Comparison of ENCODE assay signal across 27 mouse cellular contexts in the genomic region with DNA sequence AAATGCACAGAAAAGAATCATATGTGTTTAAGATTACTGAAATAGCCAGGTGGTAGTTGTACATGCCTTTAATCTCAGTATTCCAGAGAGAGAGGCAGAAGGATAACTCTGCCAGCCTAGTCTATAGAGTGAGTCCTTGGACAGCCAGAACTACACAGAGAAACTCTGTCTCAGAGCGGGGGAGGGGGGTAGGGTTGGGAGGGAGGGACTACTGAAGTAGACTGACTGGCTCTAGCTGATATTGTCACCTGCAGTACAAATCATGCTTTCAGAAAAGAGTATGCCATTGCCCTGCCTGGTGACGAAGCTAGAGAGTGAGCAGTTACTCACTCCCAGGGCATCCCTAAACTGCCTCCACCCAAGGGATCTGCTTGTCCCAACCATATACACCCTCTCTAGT.
DNase-seq lines count a peak whose midpoint lies in the region; ATAC-seq and TF ChIP-seq lines count a peak whose summit lies in the region.
"Had no signal": no experiment of that assay in that cellular context is flagged by ENCODE, and none has a peak within 500 bp of the region (broad histone marks: within the 10 kb centered on the region; RNA-seq: fewer than 3 reads in every experiment).

No protein-coding gene starts in this region.

- H3K27ac ChIP-seq in heart, embryonic 13.5 days (replicated peaks) = peak overlapping the region; percentile 73
- no peak overlapping the region for H3K27ac ChIP-seq in liver, postnatal 0 days (ENCODE audit: low read depth)
- H3K27ac ChIP-seq in liver, embryonic 13.5 days = no peak overlapping the region
- H3K27ac ChIP-seq in stomach, embryonic 16.5 days (ENCODE audit: low read length) = no peak overlapping the region
- no peak overlapping the region for H3K27ac ChIP-seq in forebrain, embryonic 16.5 days (ENCODE audit: low read length)
- H3K27ac ChIP-seq: embryonic facial prominence, embryonic 10.5 days; embryonic facial prominence, embryonic 15.5 days; forebrain, embryonic 12.5 days; hindbrain, embryonic 12.5 days; hindbrain, postnatal 0 days; intestine, embryonic 15.5 days; midbrain, embryonic 12.5 days; neural tube, embryonic 13.5 days had no signal

- TF ChIP-seq EP300 in liver, postnatal 0 days (IDR thresholded peaks at IDR 0.05; ENCODE audit: low read depth) = no peak

- no peak overlapping the region for H3K4me3 ChIP-seq in heart, embryonic 13.5 days
- no peak overlapping the region for H3K4me3 ChIP-seq in liver, postnatal 0 days (ENCODE audit: low read depth, low read length)
- H3K4me3 ChIP-seq in liver, embryonic 13.5 days (replicated peaks) = no peak overlapping the region
- no peak overlapping the region for H3K4me3 ChIP-seq in stomach, embryonic 16.5 days (replicated peaks; ENCODE audit: low read length)
- H3K4me3 ChIP-seq in forebrain, embryonic 16.5 days (replicated peaks; ENCODE audit: low read length) = no peak overlapping the region
- H3K4me3 ChIP-seq: embryonic facial prominence, embryonic 10.5 days; embryonic facial prominence, embryonic 15.5 days; forebrain, embryonic 12.5 days; hindbrain, embryonic 12.5 days; intestine, embryonic 15.5 days; midbrain, embryonic 12.5 days; neural tube, embryonic 13.5 days had no signal

- H3K27me3 ChIP-seq in heart, embryonic 13.5 days (replicated peaks) = no peaks in the 10 kb centered on the region
- no peaks in the 10 kb centered on the region for H3K27me3 ChIP-seq in liver, postnatal 0 days (ENCODE audit: insufficient read depth, low read length)
- H3K27me3 ChIP-seq in liver, embryonic 13.5 days = no peaks in the 10 kb centered on the region
- no peaks in the 10 kb centered on the region for H3K27me3 ChIP-seq in stomach, embryonic 16.5 days (ENCODE audit: control insufficient read depth, insufficient read depth, low read length)
- H3K27me3 ChIP-seq in forebrain, embryonic 16.5 days (replicated peaks; ENCODE audit: control insufficient read depth, insufficient read depth, low read length) = no peaks in the 10 kb centered on the region
- H3K27me3 ChIP-seq: embryonic facial prominence, embryonic 15.5 days; forebrain, embryonic 12.5 days; hindbrain, embryonic 12.5 days; intestine, embryonic 15.5 days; midbrain, embryonic 12.5 days; neural tube, embryonic 13.5 days had no signal

- TF ChIP-seq CTCF in liver, postnatal 0 days (IDR thresholded peaks at IDR 0.05; ENCODE audit: low read depth) = no peak

- H3K4me2 ChIP-seq in heart, embryonic 13.5 days = peak overlapping the region; percentile 11; the same call in 1 of the 2 replicates
- H3K4me2 ChIP-seq in liver, postnatal 0 days (ENCODE audit: low read depth, low read length) = no peak overlapping the region
- no peak overlapping the region for H3K4me2 ChIP-seq in liver, embryonic 13.5 days
- H3K4me2 ChIP-seq in stomach, embryonic 16.5 days (ENCODE audit: low read depth, low read length) = no peak overlapping the region
- H3K4me2 ChIP-seq in forebrain, embryonic 16.5 days (ENCODE audit: low read length) = no peak overlapping the region
- H3K4me2 ChIP-seq: embryonic facial prominence, embryonic 15.5 days; forebrain, embryonic 12.5 days; heart, embryonic 11.5 days; hindbrain, embryonic 12.5 days; intestine, embryonic 15.5 days; lung, embryonic 14.5 days; midbrain, embryonic 12.5 days; neural tube, embryonic 13.5 days had no signal

- WGBS in heart, embryonic 13.5 days = 56% methylated on average over 2 of the region's 2 CpGs
- 60% methylated on average over 2 of the region's 2 CpGs for WGBS in liver, postnatal 0 days (ENCODE audit: insufficient replicate concordance)
- WGBS in liver, embryonic 13.5 days (ENCODE audit: insufficient replicate concordance) = 49% methylated on average over 2 of the region's 2 CpGs
- WGBS in stomach, embryonic 16.5 days = 62% methylated on average over 2 of the region's 2 CpGs
- 80% methylated on average over 2 of the region's 2 CpGs for WGBS in forebrain, embryonic 16.5 days

- no peak for DNase-seq in heart, postnatal 25 days (ENCODE audit: low spot score)
- DNase-seq in liver = peak; percentile 48
- DNase-seq in liver, postnatal 0 days = no peak
- DNase-seq in liver, embryonic 13.5 days = no peak
- DNase-seq in frontal cortex, postnatal 14 days (ENCODE audit: low spot score in 2 of 2) = no peak
- DNase-seq: adrenal gland, adult 2 months; cerebellum, adult 2 months; cerebellum, postnatal 25 days; gastrocnemius, postnatal 14 days; kidney, adult 2 months; kidney, postnatal 36 days; left cerebral cortex, postnatal 4 days; lung, embryonic 14.5 days; lung, postnatal 14 days had no signal

- H3K9ac ChIP-seq in heart, embryonic 13.5 days = no peak overlapping the region
- H3K9ac ChIP-seq in liver, postnatal 0 days (replicated peaks) = no peak overlapping the region
- H3K9ac ChIP-seq in liver, embryonic 13.5 days = no peak overlapping the region
- no peak overlapping the region for H3K9ac ChIP-seq in stomach, embryonic 16.5 days (ENCODE audit: low read length)
- H3K9ac ChIP-seq in forebrain, embryonic 16.5 days (replicated peaks; ENCODE audit: low read depth, low read length) = no peak overlapping the region
- H3K9ac ChIP-seq: embryonic facial prominence, embryonic 15.5 days; forebrain, embryonic 12.5 days; hindbrain, embryonic 12.5 days; intestine, embryonic 15.5 days; lung, embryonic 14.5 days; midbrain, embryonic 12.5 days; neural tube, embryonic 13.5 days had no signal

- H3K36me3 ChIP-seq in heart, embryonic 13.5 days = no peaks in the 10 kb centered on the region
- H3K36me3 ChIP-seq in liver, postnatal 0 days (replicated peaks; ENCODE audit: insufficient read depth, low read length) = no peaks in the 10 kb centered on the region
- H3K36me3 ChIP-seq in liver, embryonic 13.5 days = no peaks in the 10 kb centered on the region
- H3K36me3 ChIP-seq in stomach, embryonic 16.5 days (ENCODE audit: control insufficient read depth, insufficient read depth, low read length) = no peaks in the 10 kb centered on the region
- H3K36me3 ChIP-seq in forebrain, embryonic 16.5 days (ENCODE audit: control insufficient read depth, insufficient read depth) = no peaks in the 10 kb centered on the region
- H3K36me3 ChIP-seq: embryonic facial prominence, embryonic 10.5 days; embryonic facial prominence, embryonic 15.5 days; forebrain, embryonic 12.5 days; hindbrain, embryonic 12.5 days; intestine, embryonic 15.5 days; midbrain, embryonic 12.5 days; neural tube, embryonic 13.5 days had no signal

- no peak for ATAC-seq in heart, embryonic 13.5 days (ENCODE audit: extremely low read depth, insufficient number of reproducible peaks, low FRiP score, low TSS enrichment)
- ATAC-seq in liver, postnatal 0 days = no peak
- peak; percentile 53 for ATAC-seq in liver, embryonic 13.5 days (ENCODE audit: low read depth)
- ATAC-seq in stomach, embryonic 16.5 days (ENCODE audit: insufficient read depth, low FRiP score) = peak; percentile 25; the same call in 1 of the 2 replicates
- no peak for ATAC-seq in forebrain, embryonic 16.5 days
- ATAC-seq: CD4-positive, CD25-positive, alpha-beta regulatory T cell, adult 4 months; hindbrain, postnatal 0 days; intestine, embryonic 15.5 days had no signal

- H3K4me1 ChIP-seq in heart, embryonic 13.5 days = peaks cover 28% of the 10 kb centered on the region
- no peaks in the 10 kb centered on the region; the same call in 1 of the 2 replicates for H3K4me1 ChIP-seq in liver, postnatal 0 days (ENCODE audit: insufficient read depth)
- peaks cover 35% of the 10 kb centered on the region for H3K4me1 ChIP-seq in liver, embryonic 13.5 days (replicated peaks)
- H3K4me1 ChIP-seq in stomach, embryonic 16.5 days (ENCODE audit: control insufficient read depth, insufficient read depth, low read length) = no peaks in the 10 kb centered on the region
- H3K4me1 ChIP-seq in forebrain, embryonic 16.5 days (replicated peaks; ENCODE audit: control insufficient read depth, insufficient read depth, low read length) = no peaks in the 10 kb centered on the region
- H3K4me1 ChIP-seq: embryonic facial prominence, embryonic 15.5 days; forebrain, embryonic 12.5 days; intestine, embryonic 15.5 days; midbrain, embryonic 12.5 days had no signal

- no peaks in the 10 kb centered on the region for H3K9me3 ChIP-seq in heart, embryonic 13.5 days
- no peaks in the 10 kb centered on the region for H3K9me3 ChIP-seq in liver, postnatal 0 days (ENCODE audit: low read length)
- no peaks in the 10 kb centered on the region for H3K9me3 ChIP-seq in liver, embryonic 13.5 days (replicated peaks)
- H3K9me3 ChIP-seq in stomach, embryonic 16.5 days (replicated peaks; ENCODE audit: control insufficient read depth, low read length) = no peaks in the 10 kb centered on the region
- no peaks in the 10 kb centered on the region for H3K9me3 ChIP-seq in forebrain, embryonic 16.5 days (ENCODE audit: control insufficient read depth, low read length)
- H3K9me3 ChIP-seq: embryonic facial prominence, embryonic 10.5 days; embryonic facial prominence, embryonic 15.5 days; forebrain, embryonic 12.5 days; hindbrain, embryonic 12.5 days; intestine, embryonic 15.5 days; midbrain, embryonic 12.5 days; neural tube, embryonic 13.5 days had no signal

- intact Hi-C loops in heart, postnatal 25 days (cut with DNase I) = no loop called here

Comparison
In these comparisons a context has a peak if more than half of its experiments do, and no peak if none do; other contexts are left out.
1. ATAC-seq: peak in liver, embryonic 13.5 days (single experiment) and stomach, embryonic 16.5 days (single experiment); none in heart, embryonic 13.5 days (single experiment), liver, postnatal 0 days (single experiment) and forebrain, embryonic 16.5 days (single experiment).